Mouse (Mus musculus): ENCODE results near the gene Calm2.

Gene Calm2

DNA sequence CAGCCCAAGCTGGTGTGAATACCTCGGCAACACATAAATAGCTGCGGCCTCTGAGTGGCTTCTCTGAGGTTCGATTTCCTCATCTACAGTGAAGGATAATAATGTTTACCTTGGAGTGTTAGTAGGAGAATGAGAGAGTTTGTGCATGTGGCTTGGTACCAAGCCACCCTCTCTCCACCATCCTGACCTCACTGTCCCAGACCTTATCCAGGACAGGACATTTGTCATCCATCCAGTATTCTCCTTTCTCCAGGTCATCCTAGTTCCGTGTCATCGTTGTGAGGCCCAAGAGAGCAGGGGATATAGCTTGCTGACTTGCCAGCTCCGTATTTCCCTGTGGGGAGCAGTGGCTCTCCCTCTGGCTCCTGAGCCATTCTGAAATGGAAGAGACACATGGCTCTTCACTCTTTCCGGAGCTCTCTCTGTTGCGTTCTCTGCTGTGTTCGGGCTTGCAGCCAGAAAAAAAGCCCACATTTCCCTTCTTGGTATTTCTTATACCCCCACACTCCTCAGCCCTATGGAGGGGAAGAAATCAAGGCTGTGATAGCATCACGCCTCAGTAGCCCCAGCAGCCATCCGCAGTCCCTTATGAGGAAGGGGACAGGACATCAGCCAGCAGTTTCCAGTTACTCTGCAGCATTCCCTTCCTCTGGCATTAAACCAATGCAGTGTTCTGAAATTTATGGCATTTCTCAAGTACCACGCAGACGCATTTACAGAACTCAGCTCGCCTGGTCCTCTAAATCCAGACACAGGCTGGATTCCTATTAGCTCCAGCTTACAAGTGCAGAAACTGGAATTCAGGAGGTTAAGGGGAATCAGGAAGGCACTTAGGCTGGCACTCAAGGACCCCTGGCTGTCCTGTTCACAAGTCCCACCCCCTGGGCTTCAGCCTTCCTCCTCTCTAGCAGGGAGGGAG lies 13.3 kb upstream of the Calm2 start:
- peak; percentile 30 to 55 for DNase-seq (ENCODE audit: low spot score in 2 of 2)

DNA sequence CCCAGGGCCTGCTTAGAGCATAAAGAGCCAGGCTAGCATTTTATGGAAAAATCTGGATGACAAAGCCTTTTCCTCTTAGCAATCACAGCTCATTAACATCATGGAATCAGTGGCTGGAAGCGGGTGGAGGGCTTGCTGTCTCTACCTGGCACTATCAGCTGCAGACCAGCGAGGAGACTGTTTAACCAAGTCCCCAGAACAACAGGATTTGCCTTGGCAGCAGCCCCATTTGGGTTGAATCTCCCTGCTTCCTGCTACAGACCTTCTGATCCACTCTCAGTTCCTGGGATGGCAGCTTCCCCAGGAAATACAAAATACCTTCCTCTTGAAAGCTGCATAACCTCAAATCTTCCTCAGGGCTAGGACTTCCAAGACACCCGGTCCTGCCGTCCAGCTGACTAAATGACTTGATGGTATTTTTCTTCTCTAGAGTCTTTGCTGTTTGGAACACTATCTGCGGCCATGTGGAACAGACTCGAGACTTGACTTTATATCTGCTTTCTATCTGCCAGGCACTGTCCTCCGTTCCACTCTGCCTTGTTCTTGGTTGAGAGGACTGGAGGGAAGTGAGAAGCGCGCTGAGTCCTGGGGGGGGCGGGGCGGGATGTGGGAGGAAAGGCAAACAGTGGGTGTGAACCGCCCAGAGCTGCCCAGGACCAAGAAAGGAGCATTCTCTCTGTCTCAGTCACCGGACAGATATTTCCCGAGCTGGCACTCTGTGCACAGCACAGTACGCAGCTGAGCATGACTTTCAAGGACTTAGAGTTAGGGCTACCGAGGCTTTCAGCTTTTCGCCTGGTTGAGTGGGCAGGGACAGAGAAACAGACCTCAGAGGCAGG lies 12.4 kb upstream of the Calm2 start:
- DNase-seq (ENCODE audit: low spot score in 2 of 2) = no peak

DNA sequence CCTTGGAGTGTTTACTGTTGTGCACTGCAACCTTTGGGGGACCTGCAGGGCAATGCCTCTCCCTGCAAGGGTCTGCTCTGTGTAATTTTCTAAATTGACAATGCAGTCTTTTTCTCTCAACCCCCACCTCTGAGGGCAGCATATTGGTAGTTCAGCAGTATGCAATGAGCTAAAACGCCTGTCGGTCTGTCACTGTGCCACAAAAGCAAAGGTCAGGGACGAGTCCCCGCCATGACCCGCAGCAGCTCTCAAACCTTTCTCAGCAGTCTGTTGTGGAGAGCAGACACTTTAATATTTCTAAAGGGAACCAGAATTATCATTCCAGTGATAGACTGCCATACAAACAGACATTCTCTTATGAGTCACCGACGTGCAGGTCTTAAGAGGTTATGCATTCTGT lies 11.2 kb upstream of the Calm2 start:
- no peak for DNase-seq (ENCODE audit: low spot score in 2 of 2)

DNA sequence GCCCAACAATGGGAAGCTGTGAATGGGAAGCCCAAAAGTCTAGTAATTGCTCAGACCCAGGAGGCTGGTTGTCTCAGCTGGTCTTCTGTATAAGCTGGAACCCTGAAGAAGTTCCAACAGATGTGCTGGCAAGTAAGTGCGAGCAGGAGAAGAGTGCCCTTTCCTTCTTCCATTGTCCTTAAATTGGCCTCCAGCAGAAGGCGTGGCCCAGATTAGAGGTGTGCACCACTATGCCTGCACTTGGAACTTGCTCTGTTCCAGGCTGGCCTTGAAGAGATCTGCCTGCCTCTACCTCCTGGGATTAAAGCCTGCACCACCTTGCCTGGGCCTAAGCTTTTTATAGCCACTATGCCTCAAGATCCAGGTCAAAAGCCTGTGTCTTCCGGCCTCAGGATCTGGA lies 7.4 kb upstream of the Calm2 start:
- DNase-seq (ENCODE audit: low spot score in 2 of 2) = no peak

DNA sequence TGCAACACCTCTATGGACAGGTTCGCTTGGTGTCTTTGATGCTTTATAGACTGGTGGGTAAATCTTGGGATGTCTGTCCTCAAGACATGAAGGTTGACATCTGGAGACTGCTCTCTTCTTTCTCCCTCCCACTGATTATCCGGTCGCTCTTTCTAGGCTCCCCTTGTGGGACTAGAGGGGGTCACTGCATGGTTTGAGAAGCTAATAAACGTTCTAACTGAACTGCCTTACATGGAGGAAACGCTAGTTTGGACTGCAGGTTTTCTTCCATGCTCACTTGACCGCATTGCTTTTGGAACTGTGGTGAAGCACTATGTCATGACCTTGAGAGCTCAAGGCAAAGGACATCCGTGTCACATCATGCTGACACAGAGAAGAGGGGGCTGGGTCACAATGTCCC lies 6.6 kb upstream of the Calm2 start:
- no peak for DNase-seq (ENCODE audit: low spot score in 2 of 2)

DNA sequence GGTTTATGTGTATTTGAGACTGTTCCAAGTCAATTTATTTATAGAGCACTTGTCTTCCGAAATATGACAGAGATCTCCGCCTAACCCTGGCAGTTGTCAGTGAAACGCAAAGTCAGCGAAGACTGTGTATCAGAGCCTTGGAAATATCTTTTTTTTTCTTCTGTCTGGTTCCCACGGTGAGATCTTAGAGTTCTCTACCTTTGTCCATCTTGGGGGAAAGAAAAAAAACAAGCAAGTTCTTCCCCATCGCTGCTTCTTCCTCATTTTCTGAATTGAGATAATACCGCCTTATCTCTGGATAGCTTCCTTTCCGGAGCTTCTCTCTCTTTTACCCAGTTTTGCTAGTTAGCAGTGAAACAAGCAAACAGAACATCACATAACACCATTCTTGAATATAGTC lies 2.1 kb upstream of the Calm2 start:
- DNase-seq (ENCODE audit: low spot score in 2 of 2) = no peak

DNA sequence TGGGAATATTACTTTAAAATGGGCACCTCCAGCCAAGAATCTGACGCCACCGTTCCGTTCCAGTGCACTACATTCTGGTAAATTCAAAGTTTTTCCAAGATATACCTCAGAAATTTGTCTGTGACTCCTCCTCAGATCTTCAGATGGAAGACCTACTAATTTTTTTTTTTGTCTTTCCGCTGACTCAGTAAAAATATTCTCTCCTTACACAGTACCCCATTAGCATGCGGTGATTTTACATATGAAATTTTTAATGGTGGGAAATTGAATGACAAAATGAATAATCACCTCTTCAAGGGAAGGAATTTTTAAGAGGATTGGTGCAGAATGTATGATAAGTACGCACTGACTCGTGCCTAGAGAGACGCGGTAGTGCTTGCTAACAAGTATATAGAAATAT lies 1.6 kb upstream of the Calm2 start:
- DNase-seq (ENCODE audit: low spot score in 2 of 2) = no peak

DNA sequence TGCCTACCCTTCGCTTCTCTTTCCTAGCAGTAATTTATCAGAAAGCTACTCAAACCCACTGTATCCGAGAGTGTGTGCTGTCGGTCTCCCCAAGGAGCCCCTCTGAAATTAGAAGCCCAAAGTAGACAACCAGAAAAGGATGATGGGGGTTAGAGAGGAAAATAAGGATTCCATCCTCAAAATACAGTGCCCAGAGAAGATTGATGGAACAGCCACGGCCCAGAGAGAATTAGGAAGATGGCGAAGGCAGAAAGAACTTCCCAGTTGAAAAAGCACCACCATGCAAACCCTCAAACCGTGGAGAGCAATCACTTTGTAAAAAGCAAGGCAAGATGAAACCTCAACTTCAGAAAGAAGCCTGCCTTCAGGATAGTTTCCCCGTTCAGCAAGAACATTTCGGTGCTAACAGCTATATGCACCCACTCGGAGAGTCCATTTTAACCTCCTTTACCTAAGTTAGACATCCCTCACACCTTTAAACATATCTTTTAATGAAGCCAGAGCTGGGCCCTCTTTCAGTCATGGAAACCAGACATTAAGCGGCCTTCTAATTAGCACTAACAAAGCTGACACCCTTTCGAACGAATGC lies 971 bp upstream of the Calm2 start:
- no peak for DNase-seq (ENCODE audit: low spot score in 2 of 2)

DNA sequence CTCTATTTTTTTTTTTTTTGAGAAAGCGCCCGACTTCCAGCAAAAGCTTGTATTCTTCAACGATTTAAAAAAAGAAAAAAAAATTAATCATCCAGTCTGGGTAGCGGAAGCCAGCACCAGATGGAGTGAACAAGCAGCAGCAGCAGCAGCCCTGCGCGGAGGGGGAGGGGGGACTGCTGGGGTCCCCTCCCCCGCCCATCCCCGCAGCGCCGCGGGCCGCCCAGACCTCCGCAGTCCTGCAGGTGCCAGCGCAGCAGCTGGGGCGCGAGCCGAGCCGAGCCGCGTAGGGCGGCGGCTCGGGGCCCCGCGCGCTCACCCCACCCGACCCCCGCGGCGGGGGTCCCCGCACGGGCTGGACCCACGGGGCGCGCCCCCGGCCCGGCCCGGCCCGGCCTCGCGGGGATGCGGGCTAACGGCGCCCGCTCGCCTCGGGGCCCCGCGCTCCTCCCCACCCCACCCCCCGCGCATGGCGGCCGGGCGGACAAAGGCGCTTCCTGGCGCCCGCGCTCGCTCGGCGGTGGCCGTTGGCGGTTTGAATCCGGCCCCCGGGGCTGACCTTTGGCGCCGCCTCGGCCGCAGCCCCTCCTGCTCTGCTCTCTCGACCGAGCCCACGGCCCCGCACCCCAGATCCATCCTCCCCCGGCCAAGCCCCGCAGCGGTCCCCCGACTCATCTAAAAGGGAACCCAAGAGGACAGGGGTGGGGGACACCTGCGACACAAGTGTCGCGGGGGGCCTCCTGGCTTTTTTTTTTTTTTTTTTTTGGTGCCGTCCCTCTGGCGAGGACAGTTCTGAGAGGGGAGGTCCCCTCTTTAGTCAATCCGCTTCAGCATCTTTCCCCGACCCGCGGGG lies 593 bp downstream of the Calm2 start:
- DNase-seq (ENCODE audit: low spot score in 2 of 2) = no peak

DNA sequence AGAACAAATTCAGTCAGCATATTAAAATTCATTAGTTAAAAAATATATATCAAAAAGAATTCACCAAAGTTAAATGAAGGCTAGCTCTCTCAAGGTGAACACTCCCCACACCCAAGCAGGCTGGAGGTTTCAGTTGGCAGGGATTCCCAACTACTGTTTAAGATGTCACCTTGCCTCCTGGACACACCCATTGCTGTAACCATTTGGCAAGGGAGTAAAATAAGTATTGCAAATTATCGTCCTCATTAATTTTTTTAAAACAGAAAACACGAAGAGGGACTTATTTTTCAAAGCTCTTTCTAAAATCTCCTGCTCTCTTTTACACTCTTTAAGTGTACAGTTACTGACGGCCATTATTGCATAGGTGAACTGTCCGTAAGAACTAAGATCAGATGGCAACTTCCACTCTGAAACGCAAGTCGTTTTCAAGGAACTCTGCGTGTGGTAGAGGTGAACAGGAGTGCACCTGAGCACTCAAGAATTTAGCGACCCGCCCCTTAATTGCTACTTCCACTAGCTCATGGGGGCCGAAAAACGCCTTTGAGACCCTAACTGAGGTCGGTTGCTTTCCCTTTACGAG lies 1.3 kb downstream of the Calm2 start:
- no peak for DNase-seq (ENCODE audit: low spot score in 2 of 2)

DNA sequence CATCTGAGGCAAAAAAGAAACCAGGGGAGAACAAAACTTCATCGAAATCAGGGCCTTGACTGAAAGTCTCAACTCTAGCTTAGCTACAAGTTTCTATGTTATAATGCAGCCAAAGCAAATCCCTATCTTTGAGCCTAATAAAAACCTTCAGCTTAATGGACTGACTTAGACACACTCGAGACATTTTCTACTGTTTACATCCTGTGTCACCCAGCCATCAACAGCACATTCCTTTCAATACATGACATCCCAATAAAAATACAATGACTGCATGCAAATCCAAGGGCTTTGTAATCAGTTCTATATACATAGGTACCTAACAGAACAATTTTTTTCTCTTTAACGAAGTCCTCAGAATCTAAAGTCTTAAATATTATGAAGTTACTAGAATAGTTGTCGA lies 2.0 kb downstream of the Calm2 start:
- no peak for DNase-seq (ENCODE audit: low spot score in 2 of 2)

DNA sequence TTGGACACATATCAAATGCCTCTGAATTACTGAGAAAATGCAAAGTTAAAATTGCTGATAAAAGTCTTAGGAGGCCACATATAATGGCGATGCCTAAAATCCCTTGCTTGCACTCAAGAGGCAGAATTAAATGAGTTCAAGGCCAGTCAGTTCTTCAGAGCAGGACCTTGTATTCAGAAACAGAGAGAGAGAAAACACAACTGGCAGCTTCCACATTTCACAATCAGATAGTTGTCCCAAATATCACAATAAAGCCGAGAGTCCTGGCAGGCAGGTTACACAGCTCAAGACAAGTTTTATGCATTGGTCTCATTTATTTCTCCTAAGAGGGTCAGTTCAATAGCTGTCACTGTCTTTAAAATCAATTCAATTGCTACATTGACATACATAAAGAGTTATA lies 5.2 kb downstream of the Calm2 start:
- DNase-seq (ENCODE audit: low spot score in 2 of 2) = no peak

DNA sequence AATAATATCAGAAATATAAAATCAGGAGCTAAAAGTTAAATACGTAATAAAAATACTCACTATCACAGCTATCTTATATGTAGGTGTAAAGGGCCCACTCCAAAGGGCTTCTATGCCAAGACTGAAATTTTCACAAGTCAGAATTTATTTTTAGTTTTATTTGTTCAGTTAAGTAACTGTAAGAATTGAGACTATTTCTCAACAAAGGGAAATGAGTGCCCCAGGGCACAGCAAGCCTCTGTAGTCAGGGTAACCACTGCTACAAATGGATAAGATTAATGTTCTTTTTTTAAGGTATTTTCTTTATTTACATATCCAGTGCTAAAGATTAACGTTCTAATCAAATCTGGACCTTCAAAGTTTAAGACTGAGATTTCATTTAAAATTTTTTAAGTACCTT lies 7.3 kb downstream of the Calm2 start:
- DNase-seq (ENCODE audit: low spot score in 2 of 2) = no peak

DNA sequence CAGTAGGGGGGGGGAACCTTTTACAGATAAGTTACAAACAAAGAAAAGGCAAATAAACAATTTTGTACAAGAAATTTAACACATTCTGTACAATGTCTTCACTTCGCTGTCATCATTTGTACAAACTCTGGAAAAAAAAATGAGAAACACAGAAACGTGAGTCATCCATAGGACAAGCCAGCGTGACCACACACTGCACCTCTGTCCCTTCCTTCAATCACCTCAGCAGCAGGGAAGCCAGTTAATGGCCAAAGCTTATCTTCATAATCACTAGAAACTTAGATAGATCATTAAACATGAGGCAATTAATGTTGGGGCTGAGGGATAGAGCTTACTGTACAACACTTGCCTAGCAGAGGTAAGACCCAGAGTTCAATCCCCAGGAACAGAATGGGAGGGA lies 12.8 kb downstream of the Calm2 start:
- DNase-seq (ENCODE audit: low spot score in 2 of 2) = no peak

DNA sequence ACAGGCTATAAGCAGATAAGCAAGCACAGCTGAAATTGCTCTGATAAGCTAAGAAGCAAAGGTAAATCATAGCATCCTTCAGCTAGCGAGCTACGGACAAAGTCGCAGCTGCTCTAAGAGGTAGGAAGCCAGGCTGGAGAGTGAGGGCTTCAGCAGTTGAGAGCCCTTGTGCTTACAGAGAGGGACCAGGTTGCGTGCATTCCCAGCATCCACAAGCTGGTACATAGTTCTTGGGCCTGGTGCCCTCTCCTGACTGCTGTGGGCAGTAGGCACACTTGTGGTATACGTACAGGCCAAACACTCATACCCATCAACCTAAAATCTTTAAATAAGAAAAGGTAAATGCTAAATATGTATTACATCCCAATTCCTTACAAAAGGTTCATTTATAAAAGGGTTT lies 14.0 kb downstream of the Calm2 start:
- no peak for DNase-seq (ENCODE audit: low spot score in 2 of 2)

DNA sequence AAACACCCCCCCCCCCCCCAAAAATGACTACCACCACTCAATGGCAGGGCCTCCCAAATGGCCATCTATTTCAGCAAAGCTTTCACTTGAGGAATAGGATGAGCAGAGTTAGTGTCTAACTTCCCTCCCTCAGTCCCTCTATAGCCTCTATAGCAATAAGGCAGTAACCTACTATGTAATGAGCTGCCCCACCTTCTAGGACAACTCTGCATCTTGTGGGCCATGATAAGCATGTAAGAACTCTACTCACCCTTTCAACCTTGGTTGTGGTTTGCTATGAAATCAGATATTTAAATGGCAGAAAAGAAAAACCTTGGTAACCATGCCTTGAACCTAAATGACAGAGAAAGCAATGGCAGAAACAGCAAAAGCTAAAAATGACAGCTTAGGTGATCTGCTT lies 14.4 kb downstream of the Calm2 start:
- no peak for DNase-seq (ENCODE audit: low spot score in 2 of 2)

DNA sequence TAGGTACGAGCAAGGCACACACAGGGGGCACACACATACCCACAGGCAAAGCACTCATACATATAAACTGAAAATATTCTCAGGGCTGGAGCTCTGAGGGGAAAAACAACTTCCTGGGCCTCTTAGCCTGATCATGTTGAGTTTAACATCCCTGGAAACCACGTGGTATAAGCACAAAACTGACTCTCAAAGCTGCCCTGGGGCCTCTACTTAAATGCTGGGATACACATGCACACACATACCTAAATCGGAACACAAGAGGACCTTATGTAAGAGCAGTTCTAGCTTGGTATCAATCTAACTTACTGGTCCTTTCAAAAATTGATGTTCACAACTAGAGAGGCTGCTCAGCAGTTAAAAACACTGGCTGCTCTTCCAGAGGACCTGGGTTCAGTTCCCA lies 17.3 kb downstream of the Calm2 start:
- no peak for DNase-seq (ENCODE audit: low spot score in 2 of 2)

DNA sequence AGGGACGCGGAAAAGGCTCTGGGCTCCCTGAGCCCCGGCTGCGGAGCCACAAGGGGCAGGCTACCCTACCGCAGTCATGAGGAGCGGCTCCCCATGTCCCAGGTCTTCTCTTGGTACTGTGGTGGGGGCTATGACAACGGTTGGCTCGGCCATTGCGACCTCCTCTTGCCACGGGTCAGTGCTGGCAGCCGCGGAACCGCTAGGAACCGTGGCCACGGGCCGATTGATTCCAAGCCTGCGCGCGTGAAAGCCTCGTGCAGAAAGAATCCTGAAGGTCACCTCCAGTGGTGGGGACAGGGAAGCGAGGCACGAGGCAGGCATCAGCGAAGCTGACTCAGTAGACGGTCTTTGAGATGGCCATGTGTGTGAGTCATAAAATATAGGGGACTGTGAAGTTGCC lies 19.2 kb downstream of the Calm2 start, which contains the start of gene Stpg4:
Gene Stpg4 (minus strand): TSS at position 231 of the 400 bp plus-strand sequence.
- DNase-seq (ENCODE audit: low spot score in 2 of 2) = no peak

DNA sequence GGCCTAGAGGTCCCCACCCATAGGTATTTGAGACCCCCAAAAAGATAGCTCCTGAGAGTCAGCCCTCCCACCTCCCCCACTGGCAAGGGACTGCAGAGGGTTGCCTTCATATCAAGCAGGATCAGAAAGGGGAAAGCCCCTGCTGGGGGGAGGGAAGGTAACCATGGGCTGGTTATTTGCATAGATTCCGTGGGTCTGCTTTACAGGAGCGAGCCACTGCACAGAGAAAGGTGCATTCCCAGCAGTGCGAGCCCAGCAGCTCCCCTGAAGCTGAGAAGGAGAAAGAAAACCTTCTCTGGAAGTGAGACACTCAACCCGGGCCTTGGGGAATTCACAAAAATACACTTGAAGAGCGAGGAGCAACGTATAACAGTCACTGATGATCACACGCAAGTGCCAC lies 28.7 kb downstream of the Calm2 start:
- DNase-seq (ENCODE audit: low spot score in 2 of 2) = no peak

DNA sequence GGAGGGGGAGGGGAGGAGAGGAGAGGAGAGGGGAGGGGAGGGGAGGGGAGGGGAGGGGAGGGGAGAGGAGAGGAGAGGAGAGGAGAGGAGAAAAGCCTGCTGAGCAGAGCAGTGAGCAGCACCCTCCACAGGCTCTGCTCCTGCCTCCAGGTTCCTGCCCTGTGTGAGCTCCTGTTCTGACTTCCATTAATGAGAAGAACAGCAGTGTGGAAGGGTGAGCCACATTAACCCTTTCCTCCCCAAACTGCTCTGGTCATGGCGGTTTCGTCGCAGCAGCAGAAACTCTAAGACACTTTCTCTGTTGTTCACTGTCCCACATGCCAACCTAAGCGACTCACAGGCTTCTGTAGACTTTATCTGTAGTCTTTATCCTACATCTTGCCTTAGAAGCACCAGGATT lies 40.1 kb downstream of the Calm2 start:
- no peak for DNase-seq (ENCODE audit: low spot score in 2 of 2)

DNA sequence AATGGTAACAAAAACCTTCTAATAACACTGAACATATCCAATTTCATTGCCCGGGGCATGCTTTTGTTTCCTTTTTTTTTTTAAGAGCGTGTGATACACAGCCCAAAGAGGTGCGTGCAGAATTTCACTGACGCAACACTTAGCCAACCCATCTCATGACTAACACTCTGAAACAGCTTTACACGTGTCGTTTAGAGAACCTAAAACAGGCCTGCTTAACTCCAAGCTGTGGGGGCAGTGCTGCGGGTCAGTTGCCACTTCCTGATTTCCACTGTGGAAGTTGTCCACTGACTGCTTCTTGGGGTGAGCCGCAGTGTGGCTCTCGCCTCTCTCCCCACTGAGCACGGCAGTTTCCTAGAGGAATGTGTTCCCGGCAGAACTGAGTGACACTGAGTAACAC lies 41.2 kb downstream of the Calm2 start:
- no peak for DNase-seq (ENCODE audit: low spot score in 2 of 2)
